Mouse (Mus musculus) splenic B cell, adult 2 months (primary cell): ENCODE measurements at regions not wholly inside any gene's neighbourhood (a gene's known extent, or its start where the extent isn't known, plus 50 kb on each side); places are given as distances from the start of the nearest gene placed in this dataset.

Source experiments
- DNase-seq: peaks from one replicate; pipeline ENCODE4 v3.0.0-alpha.2; 2011; ENCODE audit warnings: low read depth, low spot score
- H3K27me3 ChIP-seq: 2 replicates; pipeline ENCODE4 v1.6.1; 2012; ENCODE audit warnings: mild to moderate bottlenecking, low read length, moderate library complexity, mixed read lengths; ENCODE audit not compliant: control insufficient read depth, poor library complexity, insufficient read depth, severe bottlenecking
- H3K36me3 ChIP-seq: 2 replicates; pipeline ENCODE4 v1.6.1; 2012; ENCODE audit warnings: mild to moderate bottlenecking, low read length, moderate library complexity, mixed read lengths; ENCODE audit not compliant: control insufficient read depth, poor library complexity, insufficient read depth, severe bottlenecking

DNA sequence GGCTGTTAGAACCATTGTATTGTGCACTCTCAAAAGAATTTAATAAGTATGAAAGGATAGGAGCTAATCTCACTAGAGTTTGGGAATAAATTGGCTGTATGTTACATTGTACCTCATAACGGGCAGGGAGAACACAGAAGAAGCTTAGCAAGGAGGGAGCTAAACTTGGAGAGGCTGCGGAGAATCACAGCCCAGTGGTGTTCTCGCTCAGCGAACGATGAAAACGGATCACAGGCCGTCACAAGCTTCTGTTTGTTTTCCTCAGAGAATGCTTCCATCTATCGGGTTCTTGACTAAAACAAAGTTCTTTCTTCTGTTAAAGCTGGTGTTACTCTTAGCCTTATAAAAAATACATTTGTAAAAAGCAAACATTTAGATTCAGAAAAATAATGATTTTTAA, 178.2 kb upstream of the Rnd3 start:
- no peak for DNase-seq
- Histone ChIP-seq H3K36me3 (no peaks in the 10 kb centered on the region), H3K27me3 (no peaks in the 10 kb centered on the region)

DNA sequence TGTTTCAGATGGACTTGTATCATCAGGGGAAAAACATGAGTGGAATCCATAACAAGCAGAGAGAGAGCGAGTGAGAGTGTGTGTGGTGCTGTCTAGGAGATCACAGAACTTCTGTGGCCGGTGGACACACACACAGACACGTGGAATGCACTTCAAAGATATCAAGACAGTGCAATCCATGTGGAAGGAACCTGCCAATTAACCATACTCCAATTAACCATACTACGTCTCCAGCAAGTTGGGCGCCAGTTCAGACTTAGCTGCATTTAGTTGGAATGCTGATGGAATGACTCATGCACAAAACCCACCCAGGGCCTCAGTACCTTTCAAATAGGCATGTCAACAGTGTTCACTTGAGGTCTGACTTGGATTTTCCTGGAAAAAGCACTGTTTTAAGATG, 172.8 kb upstream of the Rnd3 start:
- H3K36me3 ChIP-seq: no peaks in the 10 kb centered on the region
- no peaks in the 10 kb centered on the region for H3K27me3 ChIP-seq
- DNase-seq: no peak

DNA sequence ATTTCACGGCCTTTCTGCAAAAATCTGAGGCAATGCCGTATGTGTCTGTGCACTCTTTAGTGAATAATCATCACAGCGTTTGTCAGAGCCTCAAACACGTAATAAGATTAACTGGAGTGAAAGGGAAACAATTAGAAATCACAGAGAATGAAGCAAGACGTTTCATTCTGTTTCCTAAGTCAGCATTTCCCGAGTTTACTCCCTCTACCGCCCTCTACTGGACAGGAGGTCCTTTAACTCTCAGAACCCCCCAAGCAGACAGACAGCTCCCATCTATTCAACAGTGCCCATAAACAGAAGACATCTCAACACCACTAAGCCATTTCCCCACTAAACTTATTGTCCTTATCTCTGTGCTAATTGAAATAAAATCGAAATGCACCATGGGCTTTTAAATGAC, 167.5 kb upstream of the Rnd3 start:
- H3K27me3 ChIP-seq: no peaks in the 10 kb centered on the region
- DNase-seq: peak; percentile 28

DNA sequence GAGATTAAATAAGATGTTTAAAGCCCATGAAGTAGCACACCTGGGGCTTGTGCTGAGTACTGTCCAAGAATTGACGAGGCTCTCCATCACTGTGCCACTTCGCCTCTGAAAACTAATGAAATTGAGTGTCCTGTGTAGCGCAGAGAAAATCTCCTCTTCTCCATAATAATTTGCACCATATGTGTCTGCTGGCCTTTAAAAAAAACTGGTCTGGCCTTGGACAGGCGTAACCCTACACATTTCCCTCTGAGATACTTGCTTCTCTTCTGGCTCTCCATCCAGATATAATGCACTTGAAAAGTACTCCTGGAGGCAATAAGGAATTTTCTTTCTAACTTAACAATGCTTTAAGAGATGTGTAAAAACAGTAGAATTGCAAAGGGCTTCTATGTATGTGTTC, 164.5 kb upstream of the Rnd3 start:
- no peaks in the 10 kb centered on the region for H3K27me3 ChIP-seq
- DNase-seq: no peak

More for the DNA sequence above, 167.5 kb upstream of the Rnd3 start:
- H3K36me3 ChIP-seq: no peaks in the 10 kb centered on the region

DNA sequence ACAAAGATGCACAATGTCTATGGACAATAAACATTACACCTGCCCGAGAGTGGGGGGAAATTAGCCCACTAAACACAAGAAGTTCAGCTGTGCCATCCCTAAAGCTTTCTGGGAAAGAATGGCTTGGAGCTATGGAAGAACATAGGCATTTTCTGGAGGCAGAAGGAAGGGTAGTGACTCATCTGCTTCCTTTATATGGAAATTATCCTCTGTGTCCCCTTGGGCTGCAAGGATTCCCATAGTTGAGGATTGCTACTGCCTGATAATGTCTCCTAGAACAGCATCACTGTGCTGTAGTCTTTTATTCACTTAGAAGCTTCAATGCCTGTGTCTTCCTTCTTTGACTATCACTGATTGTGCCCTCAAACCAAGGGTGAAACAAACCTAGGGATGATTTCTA, 157.3 kb upstream of the Rnd3 start:
- DNase-seq: no peak
- no peaks in the 10 kb centered on the region for H3K36me3 ChIP-seq
- H3K27me3 ChIP-seq: no peaks in the 10 kb centered on the region

More for the DNA sequence above, 164.5 kb upstream of the Rnd3 start:
- no peaks in the 10 kb centered on the region for H3K36me3 ChIP-seq

DNA sequence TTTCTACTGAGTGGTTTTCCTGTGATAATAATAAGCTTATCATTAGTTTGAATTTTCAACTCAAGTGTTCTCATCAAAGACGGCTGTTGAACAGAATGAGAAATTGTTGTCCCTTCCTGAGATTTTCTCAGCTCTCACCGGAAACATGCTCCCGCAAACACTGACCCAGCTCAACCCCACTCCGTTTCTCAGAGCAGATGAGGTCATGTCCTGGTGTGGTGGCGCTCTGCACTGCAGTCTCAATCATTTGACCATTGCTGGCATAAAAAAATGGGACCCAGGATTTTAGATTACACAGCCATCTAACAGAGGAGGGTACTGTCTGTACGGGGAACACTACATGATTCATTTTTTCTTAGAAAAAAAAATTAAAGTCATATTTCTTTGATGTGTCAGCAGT, 156.5 kb upstream of the Rnd3 start:
- DNase-seq: peak; percentile 15
- H3K36me3 ChIP-seq: no peaks in the 10 kb centered on the region
- H3K27me3 ChIP-seq: no peaks in the 10 kb centered on the region

DNA sequence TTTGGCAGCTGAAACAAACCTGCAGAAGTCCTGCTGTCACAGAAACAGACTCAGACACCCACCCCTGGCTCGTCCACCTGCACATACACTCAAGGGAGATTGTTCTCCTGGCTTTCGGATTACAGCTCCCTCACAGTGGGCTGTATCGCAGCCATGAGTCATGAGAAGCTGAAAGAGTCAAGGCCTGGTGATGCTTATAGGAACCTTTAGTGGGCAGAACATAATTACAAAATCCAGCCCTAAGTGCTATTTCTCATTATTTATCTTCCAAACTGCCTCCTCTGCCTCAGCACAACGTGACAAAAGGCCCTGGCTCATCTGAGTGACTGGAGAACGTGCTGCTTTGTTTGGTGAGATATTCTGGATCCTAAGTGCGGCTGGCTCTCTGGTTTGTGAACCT, 155.8 kb upstream of the Rnd3 start:
- DNase-seq: no peak
- Histone ChIP-seq H3K36me3 (no peaks in the 10 kb centered on the region), H3K27me3 (no peaks in the 10 kb centered on the region)

DNA sequence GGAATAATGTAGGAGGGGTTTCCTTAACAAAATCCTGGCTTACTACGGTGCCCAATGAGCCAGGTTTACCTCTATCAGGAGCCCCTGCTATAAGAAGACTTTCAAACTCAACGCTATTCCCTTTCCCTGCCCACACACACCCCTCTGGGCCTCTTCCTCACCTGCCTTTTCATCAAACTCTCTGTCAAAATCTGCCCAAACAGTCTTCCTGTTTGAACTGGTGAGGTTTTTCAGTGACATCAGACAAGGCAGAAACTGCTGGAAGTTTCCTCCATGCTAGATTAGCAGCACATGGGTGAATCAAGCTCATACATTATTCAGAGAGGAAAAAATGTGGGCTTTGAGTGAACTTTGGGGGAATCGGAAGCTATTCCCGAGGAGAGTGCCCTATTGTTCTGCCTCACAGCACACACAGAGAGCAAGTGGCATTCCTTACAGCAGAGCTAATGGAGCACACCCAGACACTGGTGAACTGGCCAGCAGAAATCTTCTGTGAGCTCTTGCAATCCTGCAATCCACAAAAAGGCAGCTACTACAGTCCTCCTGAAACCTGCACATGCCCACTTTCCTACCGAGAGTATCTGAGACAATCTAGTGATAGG, 141.8 kb upstream of the Rnd3 start:
- no peak for DNase-seq
- no peaks in the 10 kb centered on the region for H3K27me3 ChIP-seq
- no peaks in the 10 kb centered on the region for H3K36me3 ChIP-seq

DNA sequence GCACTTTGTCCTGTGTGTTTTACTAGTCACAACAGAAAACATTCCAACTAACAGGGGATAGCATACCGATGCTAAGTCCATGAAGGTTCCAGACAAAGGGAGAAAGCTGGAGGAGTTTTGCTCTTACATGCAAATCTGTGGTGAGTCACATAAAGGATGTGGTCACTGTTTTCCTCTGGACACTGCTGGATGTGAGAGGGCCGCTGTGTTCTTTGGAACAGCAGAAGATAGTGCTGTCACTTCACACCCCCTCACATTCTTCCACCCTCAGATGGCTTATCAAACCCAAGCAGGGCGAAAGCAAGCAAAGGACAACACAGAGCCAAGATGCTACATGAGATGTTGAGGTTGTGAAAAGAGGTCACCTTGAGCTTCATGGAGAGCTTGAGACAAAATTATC, 139.8 kb upstream of the Rnd3 start:
- H3K36me3 ChIP-seq: no peaks in the 10 kb centered on the region
- DNase-seq: no peak
- H3K27me3 ChIP-seq: no peaks in the 10 kb centered on the region

DNA sequence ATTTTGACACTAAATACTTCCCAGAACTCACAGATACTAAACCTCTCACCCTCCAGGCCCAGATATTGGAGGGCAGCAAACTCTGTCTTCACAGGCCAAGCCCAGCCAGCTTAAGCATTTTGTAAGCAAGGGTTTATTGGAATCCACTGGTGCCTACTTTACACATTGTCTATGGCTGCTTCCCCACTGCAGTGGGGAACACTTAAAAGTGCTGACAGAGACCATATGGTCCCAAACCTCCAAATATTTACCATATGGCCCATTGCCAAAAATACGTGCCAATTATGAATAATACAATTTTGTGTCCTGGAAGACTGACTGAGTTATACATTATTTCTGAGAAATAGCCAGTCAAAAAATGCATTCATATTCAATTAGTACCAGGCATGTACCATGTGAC, 136.7 kb upstream of the Rnd3 start:
- DNase-seq: no peak
- Histone ChIP-seq H3K36me3 (no peaks in the 10 kb centered on the region), H3K27me3 (no peaks in the 10 kb centered on the region)

DNA sequence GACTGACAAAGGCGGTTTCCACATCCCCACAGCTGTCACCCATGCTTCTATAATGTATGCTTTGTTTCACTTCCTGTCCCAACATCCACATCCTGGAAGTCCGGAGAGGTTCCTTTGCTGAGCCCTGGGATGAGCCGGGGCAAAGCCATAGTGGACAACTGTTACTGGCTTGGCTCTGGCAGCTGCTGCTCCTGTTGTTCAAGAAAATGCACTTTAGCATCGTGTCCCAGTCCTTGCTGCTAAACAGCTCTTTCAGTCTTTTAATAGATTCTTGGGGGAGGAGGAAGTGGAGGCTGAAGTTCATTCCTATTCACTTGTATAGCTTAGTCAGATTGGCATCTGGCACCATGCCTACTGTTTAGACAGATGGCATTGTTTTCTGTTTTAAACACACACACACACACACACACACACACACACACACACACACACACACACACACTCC, 135.9 kb upstream of the Rnd3 start:
- Histone ChIP-seq H3K36me3 (no peaks in the 10 kb centered on the region), H3K27me3 (no peaks in the 10 kb centered on the region)
- no peak for DNase-seq

DNA sequence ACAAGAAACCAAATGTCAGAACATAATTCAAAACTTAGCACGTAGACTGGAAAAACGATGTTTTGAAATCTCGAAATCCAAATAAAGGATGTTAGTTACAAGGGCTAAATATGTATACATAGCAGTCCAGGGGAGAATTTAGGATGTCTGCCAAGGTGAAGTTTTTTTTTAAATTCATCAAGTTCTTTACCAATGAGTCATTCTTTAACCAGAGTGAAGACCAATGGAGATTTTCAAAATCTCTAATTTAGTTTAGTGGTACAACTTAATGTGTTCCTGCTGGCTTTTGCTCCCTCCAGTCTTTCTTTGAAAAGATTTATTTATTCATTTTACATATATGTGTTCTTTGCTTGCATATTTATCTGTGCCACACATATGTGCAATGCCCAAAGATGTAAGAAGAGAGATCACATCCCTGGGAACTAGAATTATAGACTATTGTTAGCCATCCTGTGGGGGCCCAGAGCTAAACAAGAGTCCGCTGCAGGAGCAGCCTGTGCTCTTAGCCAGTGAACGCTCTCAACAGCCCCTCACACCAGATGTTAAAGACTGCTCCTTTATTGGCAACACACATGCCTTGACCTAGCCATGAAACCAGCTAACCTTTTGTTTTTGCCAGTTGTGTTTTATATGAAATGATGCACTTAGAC, 130.6 kb upstream of the Rnd3 start:
- Histone ChIP-seq H3K36me3 (no peaks in the 10 kb centered on the region), H3K27me3 (no peaks in the 10 kb centered on the region; the same call in 1 of the 2 replicates)
- no peak for DNase-seq

DNA sequence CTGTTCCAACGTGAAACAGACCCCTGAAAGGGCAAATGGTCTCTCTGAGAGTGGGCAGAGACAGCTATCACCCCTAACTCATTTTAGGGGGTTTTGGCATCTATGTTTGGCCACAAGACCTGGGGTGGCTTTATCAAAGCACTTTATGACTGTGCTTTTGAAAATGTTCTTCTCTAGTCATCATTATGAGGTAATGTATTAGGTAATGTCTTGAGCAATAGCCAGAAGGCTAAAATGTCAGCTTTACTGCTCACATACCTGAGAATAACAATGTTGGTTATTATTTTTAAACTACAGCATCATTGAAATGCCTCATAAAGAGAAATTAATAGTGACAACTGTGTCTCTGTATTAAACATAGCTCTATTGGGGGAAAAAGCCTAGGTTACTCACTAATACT, 129.9 kb upstream of the Rnd3 start:
- no peaks in the 10 kb centered on the region; the same call in 1 of the 2 replicates for H3K27me3 ChIP-seq
- DNase-seq: no peak

DNA sequence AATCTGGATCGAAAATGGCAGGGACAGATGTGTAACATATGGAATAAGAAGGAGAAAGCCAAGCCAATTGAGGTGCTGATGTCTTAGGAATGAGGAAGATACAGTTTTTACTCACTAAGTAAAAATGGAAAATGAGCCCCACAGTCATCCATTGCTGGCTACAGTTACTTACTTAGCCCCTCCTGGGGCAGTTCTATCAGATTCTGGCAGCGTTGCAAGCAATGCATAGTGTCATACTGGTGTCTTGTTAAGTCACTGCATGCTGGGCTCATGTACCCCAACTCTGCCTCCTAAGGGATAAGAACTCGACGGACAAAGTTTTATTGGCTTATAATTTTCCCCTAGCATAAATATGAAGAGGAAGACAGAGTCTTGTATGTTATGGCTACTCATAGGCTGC, 129.4 kb upstream of the Rnd3 start:
- no peaks in the 10 kb centered on the region; the same call in 1 of the 2 replicates for H3K27me3 ChIP-seq
- no peaks in the 10 kb centered on the region for H3K36me3 ChIP-seq
- DNase-seq: no peak

More for the DNA sequence above, 129.9 kb upstream of the Rnd3 start:
- no peaks in the 10 kb centered on the region for H3K36me3 ChIP-seq

DNA sequence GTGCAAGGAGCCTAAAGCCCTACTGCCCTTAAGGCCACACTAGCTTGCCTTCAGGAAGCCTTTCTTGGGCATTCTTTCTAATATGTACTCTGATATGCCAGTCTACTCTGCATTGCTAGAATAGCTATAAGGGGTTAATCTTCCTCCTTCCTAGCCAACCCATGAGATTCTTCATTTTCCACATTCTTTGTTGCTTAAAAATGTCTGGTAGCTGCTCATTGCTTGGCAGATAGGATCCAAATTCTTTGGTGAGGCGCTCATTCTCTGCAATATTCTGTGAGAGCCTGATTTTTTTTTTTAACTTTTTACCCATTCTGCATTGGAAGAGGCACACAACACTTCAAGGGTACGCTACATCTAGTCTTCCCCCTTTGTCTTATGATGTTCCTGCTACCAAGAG, 127.7 kb upstream of the Rnd3 start:
- no peak for DNase-seq
- Histone ChIP-seq H3K36me3 (no peaks in the 10 kb centered on the region), H3K27me3 (no peaks in the 10 kb centered on the region; the same call in 1 of the 2 replicates)

DNA sequence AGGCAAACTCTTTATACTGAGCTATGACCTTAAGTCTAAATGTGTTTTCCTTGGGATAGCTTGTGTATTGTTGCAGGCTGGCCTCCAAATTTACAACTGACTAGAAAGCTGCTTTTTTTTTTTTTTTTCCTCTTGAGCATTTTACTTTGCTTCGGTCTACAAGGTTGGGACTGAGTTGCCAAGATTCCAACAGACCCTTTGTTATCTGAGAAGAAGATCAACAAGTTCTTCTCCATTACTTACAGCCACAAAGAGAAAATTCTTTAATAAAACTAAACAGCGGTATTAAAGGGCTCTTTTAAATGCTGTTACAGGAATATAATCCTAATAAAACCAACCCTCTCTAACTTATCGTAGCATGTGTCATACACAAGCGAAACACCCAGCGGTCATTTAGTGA, 124.4 kb upstream of the Rnd3 start:
- H3K27me3 ChIP-seq: no peaks in the 10 kb centered on the region; the same call in 1 of the 2 replicates
- no peak for DNase-seq
- no peaks in the 10 kb centered on the region for H3K36me3 ChIP-seq
